Mouse (Mus musculus) kidney, embryonic 15.5 days (tissue): ENCODE measurements around the gene Aasdhppt. TPM values are rescaled to one million over a fixed set of nuclear protein-coding genes. Genes with fewer than 3 reads are reported as not detected.

Experiments
- ATAC-seq: fragments of 200-750 bp; cut with Nextera tagmentation; replicated peaks from 2 replicates; pipeline ENCODE4 v1.8.0; 2017; ENCODE audit warnings: moderate TSS enrichment; ENCODE audit not compliant: low FRiP score
- H3K27ac ChIP-seq: fragments of 300-500 bp; sonication (generic); 2 replicates; pipeline ENCODE4 v1.5.1; 2015; ENCODE audit warnings: mild to moderate bottlenecking, inconsistent platforms
- H3K27me3 ChIP-seq: fragments of 300-500 bp; sonication (generic); 2 replicates; pipeline ENCODE4 v1.6.1; 2015; ENCODE audit warnings: inconsistent platforms
- H3K36me3 ChIP-seq: fragments of 300-500 bp; sonication (generic); 2 replicates; pipeline ENCODE4 v1.6.1; 2015; ENCODE audit warnings: inconsistent platforms
- H3K4me1 ChIP-seq: fragments of 300-500 bp; sonication (generic); 2 replicates; pipeline ENCODE4 v1.6.1; 2015; ENCODE audit warnings: inconsistent platforms
- H3K4me2 ChIP-seq: fragments of 300-500 bp; sonication (generic); 2 replicates; pipeline ENCODE4 v1.6.1; 2015; ENCODE audit warnings: moderate library complexity, mild to moderate bottlenecking, inconsistent platforms
- H3K4me3 ChIP-seq: fragments of 300-500 bp; sonication (generic); replicated peaks from 2 replicates; pipeline ENCODE4 v1.5.1; 2015; ENCODE audit warnings: mild to moderate bottlenecking, inconsistent platforms
- H3K9ac ChIP-seq: fragments of 300-500 bp; sonication (generic); 2 replicates; pipeline ENCODE4 v1.6.1; 2015; ENCODE audit warnings: mild to moderate bottlenecking, inconsistent platforms
- H3K9me3 ChIP-seq: fragments of 300-500 bp; sonication (generic); replicated peaks from 2 replicates; pipeline ENCODE4 v1.6.1; 2016; ENCODE audit warnings: inconsistent platforms
- WGBS: fragments of 180-500 bp; shearing (Covaris S2); methylation state at CpG from one replicate; pipeline ENCODE4 v1.1.7; 2015; ENCODE audit warnings: mixed read lengths; 5-methylcytosine and 5-hydroxymethylcytosine counted together
- microRNA-seq: library from miRNA; unstranded; fragments of <30 nt; microRNA quantifications from one replicate; pipeline ENCODE4, GENCODE M21; 2016
- polyA plus RNA-seq: library from polyadenylated mRNA; unstranded; fragments of >200 nt; fragmentation: Nextera tagmentation; extraction: Ambion mirVana; gene quantifications from 2 replicates; pipeline ENCODE4 v1.2.1, GENCODE M21; 2015

The Aasdhppt gene
- polyA plus RNA-seq, 1 experiment from 2014 or later, result 33.7 TPM

DNA sequence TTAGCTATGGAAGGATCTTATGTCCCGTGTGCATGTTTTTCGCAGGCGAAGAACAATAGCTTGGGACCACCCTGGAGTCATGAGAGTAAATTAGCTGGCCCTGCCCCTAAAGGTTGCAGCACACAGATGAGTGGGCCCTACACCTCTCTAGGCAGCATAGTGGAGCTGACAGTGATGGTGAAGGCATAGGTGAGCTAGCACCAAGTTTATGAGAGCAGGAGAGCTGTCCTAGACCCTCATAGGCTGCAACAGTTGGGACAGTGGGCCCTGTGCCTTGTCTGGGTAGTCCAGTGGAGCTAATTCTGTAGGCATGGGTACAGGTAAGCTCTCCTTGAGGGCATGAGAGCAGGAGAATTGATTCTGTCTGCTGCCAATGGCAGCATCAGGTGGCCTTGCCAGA lies 42.4 kb downstream of the Aasdhppt start:
- WGBS, result 96% methylated on average over 3 of the region's 3 CpGs
- no peak overlapping the region for H3K4me3 ChIP-seq
- no peak overlapping the region for H3K4me2 ChIP-seq
- no peaks in the 10 kb centered on the region for H3K4me1 ChIP-seq
- no peaks in the 10 kb centered on the region for H3K27me3 ChIP-seq
- H3K9ac ChIP-seq, result no peak overlapping the region
- no peaks in the 10 kb centered on the region for H3K9me3 ChIP-seq
- H3K36me3 ChIP-seq, result no peaks in the 10 kb centered on the region
- H3K27ac ChIP-seq, result no peak overlapping the region
- no peak for ATAC-seq

GRCm38 (mm10) chr9:4260746-4261090 lies 48.6 kb downstream of the Aasdhppt start:
- no peak overlapping the region for H3K4me2 ChIP-seq
- peaks cover 13% of the 10 kb centered on the region for H3K9me3 ChIP-seq
- no peak overlapping the region for H3K27ac ChIP-seq
- WGBS, result 71% methylated on average over 12 of the region's 12 CpGs
- no peaks in the 10 kb centered on the region for H3K4me1 ChIP-seq
- H3K4me3 ChIP-seq, result peak overlapping the region; percentile 18; the same call in 1 of the 2 replicates
- no peak overlapping the region for H3K9ac ChIP-seq
- H3K36me3 ChIP-seq, result no peaks in the 10 kb centered on the region
- no peaks in the 10 kb centered on the region for H3K27me3 ChIP-seq
- no peak for ATAC-seq

GRCm38 (mm10) chr9:4259841-4260745 lies 49.2 kb downstream of the Aasdhppt start:
- peak overlapping the region; percentile 18; the same call in 1 of the 2 replicates for H3K4me3 ChIP-seq
- H3K36me3 ChIP-seq, result no peaks in the 10 kb centered on the region
- 53% methylated on average over 65 of the region's 65 CpGs for WGBS
- no peak overlapping the region for H3K27ac ChIP-seq
- 0 out of 2 replicates have a peak overlapping the region, but pooled peaks have one; percentile 14 for H3K4me2 ChIP-seq
- peak; percentile 54; the same call in 1 of the 2 replicates for ATAC-seq
- H3K4me1 ChIP-seq, result no peaks in the 10 kb centered on the region
- H3K27me3 ChIP-seq, result no peaks in the 10 kb centered on the region
- no peak overlapping the region for H3K9ac ChIP-seq
- peaks cover 13% of the 10 kb centered on the region for H3K9me3 ChIP-seq

- no peak overlapping the region for H3K4me2 ChIP-seq
- H3K4me1 ChIP-seq, result no peaks in the 10 kb centered on the region
- no peaks in the 10 kb centered on the region for H3K27me3 ChIP-seq
- H3K4me3 ChIP-seq, result no peak overlapping the region
- H3K9me3 ChIP-seq, result peaks cover 13% of the 10 kb centered on the region
- no peak overlapping the region for H3K9ac ChIP-seq
- no peak overlapping the region for H3K27ac ChIP-seq
- WGBS, result 92% methylated on average over 10 of the region's 10 CpGs
- no peaks in the 10 kb centered on the region for H3K36me3 ChIP-seq
- no peak for ATAC-seq
Observed at GRCm38 (mm10) chr9:4259074-4259473, 50.2 kb downstream of the Aasdhppt start.

Small RNA genes within 50 kb of the gene (microRNA-seq; reads per million reads assigned to microRNA genes)
- gene Gm22195, result not detected

Other genes starting within 250 kb of the Aasdhppt start
- gene Kbtbd3, start 362 bp upstream of the Aasdhppt start, polyA plus RNA-seq, result 6.7 and 7.0 TPM in 2 replicates
- gene Msantd4, start 67.1 kb upstream of the Aasdhppt start, polyA plus RNA-seq, result 45.0 and 46.0 TPM in 2 replicates